Mouse (Mus musculus) hindbrain, embryonic 10.5 days (tissue): Measurements from ENCODE around the gene St8sia1. TPM values are rescaled to one million over a fixed set of nuclear protein-coding genes. Genes with fewer than 3 reads are reported as not detected.

Experiments
- DNase-seq: peaks from one replicate; pipeline ENCODE4 v3.0.0-alpha.2; 2017; ENCODE audit warnings: low spot score
- H3K27ac ChIP-seq: fragments of 300-500 bp; sonication (generic); 2 replicates; pipeline ENCODE4 v1.5.1; 2016; ENCODE audit warnings: mild to moderate bottlenecking, moderate library complexity
- H3K27me3 ChIP-seq: fragments of 300-500 bp; sonication (generic); 2 replicates; pipeline ENCODE4 v1.6.1; 2016; ENCODE audit warnings: mild to moderate bottlenecking; ENCODE audit not compliant: poor library complexity, insufficient read depth, severe bottlenecking
- H3K36me3 ChIP-seq: fragments of 300-500 bp; sonication (generic); 2 replicates; pipeline ENCODE4 v1.6.1; 2016; ENCODE audit warnings: mild to moderate bottlenecking, moderate library complexity
- H3K4me1 ChIP-seq: fragments of 300-500 bp; sonication (generic); replicated peaks from 2 replicates; pipeline ENCODE4 v1.6.1; 2016; ENCODE audit warnings: mild to moderate bottlenecking
- H3K4me3 ChIP-seq: fragments of 300-500 bp; sonication (generic); 2 replicates; pipeline ENCODE4 v1.5.1; 2016; ENCODE audit warnings: mild to moderate bottlenecking, moderate library complexity
- H3K9me3 ChIP-seq: fragments of 300-500 bp; sonication (generic); 2 replicates; pipeline ENCODE4 v1.6.1; 2016; ENCODE audit warnings: mild to moderate bottlenecking, moderate library complexity
- WGBS: fragments of 180-500 bp; shearing (Covaris S2); methylation state at CpG from one replicate; pipeline ENCODE4 v1.1.7; 2016; 5-methylcytosine and 5-hydroxymethylcytosine counted together
- polyA plus RNA-seq: library from polyadenylated mRNA; unstranded; fragments of >200 nt; fragmentation: Nextera tagmentation; extraction: Ambion mirVana; gene quantifications from 2 replicates; pipeline ENCODE4 v1.2.1, GENCODE M21; 2016

Gene St8sia1
- polyA plus RNA-seq, 1 experiment from 2014 or later = 5.4 TPM

GRCm38 (mm10) chr6:142810239-142810638, 154.0 kb downstream of the St8sia1 start:
- Histone ChIP-seq H3K27me3 (no peaks in the 10 kb centered on the region), H3K9me3 (no peaks in the 10 kb centered on the region), H3K4me3 (no peak overlapping the region), H3K36me3 (no peaks in the 10 kb centered on the region), H3K4me1 (peaks cover 23% of the 10 kb centered on the region), H3K27ac (no peak overlapping the region)
- 69% methylated on average over 6 of the region's 6 CpGs for WGBS
- no peak for DNase-seq

GRCm38 (mm10) chr6:142809373-142810098, 154.7 kb downstream of the St8sia1 start:
- H3K27me3 ChIP-seq = no peaks in the 10 kb centered on the region
- H3K27ac ChIP-seq = no peak overlapping the region
- no peaks in the 10 kb centered on the region for H3K9me3 ChIP-seq
- peaks cover 20% of the 10 kb centered on the region for H3K4me1 ChIP-seq
- H3K4me3 ChIP-seq = no peak overlapping the region
- no peak for DNase-seq
- WGBS = 55% methylated on average over 6 of the region's 6 CpGs
- H3K36me3 ChIP-seq = no peaks in the 10 kb centered on the region

GRCm38 (mm10) chr6:142806326-142806725, 157.9 kb downstream of the St8sia1 start:
- H3K36me3 ChIP-seq = no peaks in the 10 kb centered on the region
- no peaks in the 10 kb centered on the region for H3K9me3 ChIP-seq
- H3K4me1 ChIP-seq = peaks cover 25% of the 10 kb centered on the region
- no peak overlapping the region for H3K27ac ChIP-seq
- 0 out of 2 replicates have a peak, but pooled peaks cover 2% of the 10 kb centered on the region for H3K27me3 ChIP-seq
- no peak for DNase-seq
- 89% methylated on average over 4 of the region's 4 CpGs for WGBS
- H3K4me3 ChIP-seq = no peak overlapping the region

GRCm38 (mm10) chr6:142804402-142804801, 159.8 kb downstream of the St8sia1 start, which contains the start of gene Sult6b2:
Gene Sult6b2, minus strand, starts transcription at chr6:142804502.
- Histone ChIP-seq H3K9me3 (no peaks in the 10 kb centered on the region), H3K4me1 (peaks cover 23% of the 10 kb centered on the region), H3K4me3 (no peak within 1 kb of the TSS), H3K27me3 (0 out of 2 replicates have a peak, but pooled peaks cover 5% of the 10 kb centered on the region), H3K36me3 (no peaks in the 10 kb centered on the region), H3K27ac (no peak within 1 kb of the TSS)
- no peak for DNase-seq

GRCm38 (mm10) chr6:142802617-142803525, 161.4 kb downstream of the St8sia1 start:
- peaks cover 34% of the 10 kb centered on the region for H3K4me1 ChIP-seq
- 53% methylated on average over 11 of the region's 11 CpGs for WGBS
- no peaks in the 10 kb centered on the region for H3K9me3 ChIP-seq
- 0 out of 2 replicates have a peak, but pooled peaks cover 5% of the 10 kb centered on the region for H3K27me3 ChIP-seq
- DNase-seq = peak; percentile 18
- no peak overlapping the region for H3K27ac ChIP-seq
- no peak overlapping the region for H3K4me3 ChIP-seq
- H3K36me3 ChIP-seq = no peaks in the 10 kb centered on the region

GRCm38 (mm10) chr6:142801687-142802086, 162.6 kb downstream of the St8sia1 start:
- no peak for DNase-seq
- 0 out of 2 replicates have a peak overlapping the region, but pooled peaks have one; percentile 5 for H3K27ac ChIP-seq
- 85% methylated on average over 5 of the region's 5 CpGs for WGBS
- peaks cover 36% of the 10 kb centered on the region for H3K4me1 ChIP-seq
- H3K9me3 ChIP-seq = no peaks in the 10 kb centered on the region
- H3K36me3 ChIP-seq = no peaks in the 10 kb centered on the region
- 0 out of 2 replicates have a peak, but pooled peaks cover 5% of the 10 kb centered on the region for H3K27me3 ChIP-seq
- H3K4me3 ChIP-seq = no peak overlapping the region

GRCm38 (mm10) chr6:142799704-142800374, 164.4 kb downstream of the St8sia1 start:
- WGBS = 80% methylated on average over 7 of the region's 7 CpGs
- 0 out of 2 replicates have a peak, but pooled peaks cover 5% of the 10 kb centered on the region for H3K27me3 ChIP-seq
- no peaks in the 10 kb centered on the region for H3K9me3 ChIP-seq
- H3K4me1 ChIP-seq = peaks cover 39% of the 10 kb centered on the region
- no peak overlapping the region for H3K4me3 ChIP-seq
- no peak overlapping the region for H3K27ac ChIP-seq
- no peaks in the 10 kb centered on the region for H3K36me3 ChIP-seq
- no peak for DNase-seq

GRCm38 (mm10) chr6:142798837-142799236, 165.4 kb downstream of the St8sia1 start:
- Histone ChIP-seq H3K27ac (peak overlapping the region; percentile 35; the same call in 1 of the 2 replicates), H3K4me3 (no peak overlapping the region), H3K9me3 (no peaks in the 10 kb centered on the region), H3K36me3 (no peaks in the 10 kb centered on the region), H3K4me1 (peaks cover 41% of the 10 kb centered on the region), H3K27me3 (0 out of 2 replicates have a peak, but pooled peaks cover 5% of the 10 kb centered on the region)
- WGBS = 61% methylated on average over 9 of the region's 9 CpGs
- no peak for DNase-seq

- WGBS = 79% methylated on average over 1 of the region's 1 CpGs
- no peak for DNase-seq
- no peaks in the 10 kb centered on the region for H3K9me3 ChIP-seq
These were observed 166.3 kb downstream of the St8sia1 start for GRCm38 (mm10) chr6:142797996-142798395.

GRCm38 (mm10) chr6:142795655-142796441, 168.4 kb downstream of the St8sia1 start:
- no peak overlapping the region for H3K27ac ChIP-seq
- H3K9me3 ChIP-seq = no peaks in the 10 kb centered on the region
- no peaks in the 10 kb centered on the region for H3K36me3 ChIP-seq
- no peaks in the 10 kb centered on the region; the same call in 1 of the 2 replicates for H3K27me3 ChIP-seq
- H3K4me3 ChIP-seq = no peak overlapping the region
- peaks cover 38% of the 10 kb centered on the region for H3K4me1 ChIP-seq
- no peak for DNase-seq
- WGBS = 83% methylated on average over 15 of the region's 15 CpGs

More at GRCm38 (mm10) chr6:142797996-142798395, 166.3 kb downstream of the St8sia1 start:
- no peak overlapping the region for H3K4me3 ChIP-seq
- 0 out of 2 replicates have a peak, but pooled peaks cover 5% of the 10 kb centered on the region for H3K27me3 ChIP-seq
- peaks cover 46% of the 10 kb centered on the region for H3K4me1 ChIP-seq
- H3K36me3 ChIP-seq = no peaks in the 10 kb centered on the region
- no peak overlapping the region for H3K27ac ChIP-seq

- Histone ChIP-seq H3K36me3 (no peaks in the 10 kb centered on the region), H3K4me3 (no peak overlapping the region), H3K27me3 (no peaks in the 10 kb centered on the region; the same call in 1 of the 2 replicates), H3K27ac (no peak overlapping the region), H3K4me1 (peaks cover 38% of the 10 kb centered on the region), H3K9me3 (no peaks in the 10 kb centered on the region)
- no peak for DNase-seq
- WGBS = 92% methylated on average over 9 of the region's 9 CpGs
These were observed 169.2 kb downstream of the St8sia1 start for GRCm38 (mm10) chr6:142795087-142795486.
